Mouse (Mus musculus): ENCODE measurements around the gene Jaml.

- no peak for TF ChIP-seq HCFC1 (IDR thresholded peaks at IDR 0.05; ENCODE audit: borderline replicate concordance, insufficient read depth, low read length)
- TF ChIP-seq MAFK (IDR thresholded peaks at IDR 0.05; ENCODE audit: insufficient read depth, low read depth, low read length), result no peak
- no peak for TF ChIP-seq CHD2 (IDR thresholded peaks at IDR 0.05; ENCODE audit: low read depth, low read length)
- TF ChIP-seq ZC3H11A (IDR thresholded peaks at IDR 0.05; ENCODE audit: borderline replicate concordance, low read depth, low read length), result no peak
Measured at GRCm38 (mm10) chr9:45119954-45120530, 41.1 kb downstream of the Jaml start.
